Mouse (Mus musculus): ENCODE measurements at regions not wholly inside any gene's neighbourhood (a gene's known extent, or its start where the extent isn't known, plus 50 kb on each side); places are given as distances from the start of the nearest gene placed in this dataset.
"Not testable (repeated sequence)": the region's sequence is repeated elsewhere in the genome, so short reads cannot be mapped to it uniquely, and the experiment has no call there.

DNA sequence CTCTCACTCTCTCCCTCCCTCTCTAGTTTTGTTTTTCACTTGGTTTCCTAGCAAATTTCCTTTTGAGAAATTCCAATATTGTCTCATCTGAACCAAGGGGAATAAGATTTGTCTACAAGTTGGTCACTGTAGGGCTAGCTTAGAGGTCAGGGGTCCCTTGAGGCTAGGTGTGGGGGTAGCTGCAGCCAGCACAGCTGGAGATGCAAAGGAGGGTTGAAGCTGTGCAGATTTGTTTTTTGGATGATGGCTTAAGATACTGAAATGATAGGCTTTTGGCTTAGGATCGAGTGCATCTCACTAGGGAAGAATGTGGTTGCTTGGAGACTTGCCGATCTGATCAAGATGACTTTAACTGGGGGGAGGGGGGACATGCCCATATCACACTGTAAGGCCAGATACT, 88.3 kb upstream of the Tmem28 start:
- no peak overlapping the region for H3K4me3 ChIP-seq
- H3K9me3 ChIP-seq (replicated peaks) = no peaks in the 10 kb centered on the region
- ATAC-seq (ENCODE audit: insufficient number of reproducible peaks, low FRiP score) = no peak
- no peak overlapping the region for H3K27ac ChIP-seq (ENCODE audit: poor library complexity, severe bottlenecking)
- no peak overlapping the region for H3K4me2 ChIP-seq
- WGBS = 45% methylated on average over 2 of the region's 2 CpGs
- peaks cover 7% of the 10 kb centered on the region; the same call in 1 of the 2 replicates for H3K27me3 ChIP-seq (replicated peaks)
- H3K9ac ChIP-seq = no peak overlapping the region
- no peaks in the 10 kb centered on the region for H3K4me1 ChIP-seq (replicated peaks)
- H3K36me3 ChIP-seq = no peaks in the 10 kb centered on the region

DNA sequence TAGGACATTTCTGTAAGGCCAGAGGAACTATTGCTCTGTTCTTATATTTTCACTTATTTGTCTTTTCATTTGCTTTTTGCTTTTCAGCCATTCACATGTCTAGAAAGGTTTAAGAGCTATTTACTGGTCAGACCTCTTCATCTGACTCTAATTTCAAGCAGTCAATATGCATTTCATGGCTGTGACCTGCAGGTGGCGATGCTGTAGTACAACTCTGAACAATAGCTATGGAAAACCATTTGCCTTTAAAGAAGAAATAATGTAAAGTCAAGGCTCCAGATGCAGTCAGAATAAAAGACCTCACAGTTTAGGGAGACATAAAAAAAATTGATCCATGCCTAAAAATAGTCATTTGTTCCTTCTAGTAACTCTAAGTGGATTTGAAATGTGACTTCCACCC, 95.7 kb upstream of the Tmem28 start:
- no peak overlapping the region for H3K4me2 ChIP-seq
- WGBS = 2% methylated on average over 1 of the region's 1 CpGs
- H3K4me1 ChIP-seq (replicated peaks) = no peaks in the 10 kb centered on the region
- no peak overlapping the region for H3K4me3 ChIP-seq
- H3K27me3 ChIP-seq (replicated peaks) = no peaks in the 10 kb centered on the region
- no peak for ATAC-seq (ENCODE audit: insufficient number of reproducible peaks, low FRiP score)
- H3K9me3 ChIP-seq (replicated peaks) = no peaks in the 10 kb centered on the region
- no peaks in the 10 kb centered on the region for H3K36me3 ChIP-seq
- no peak overlapping the region for H3K27ac ChIP-seq (ENCODE audit: poor library complexity, severe bottlenecking)
- H3K9ac ChIP-seq = no peak overlapping the region

DNA sequence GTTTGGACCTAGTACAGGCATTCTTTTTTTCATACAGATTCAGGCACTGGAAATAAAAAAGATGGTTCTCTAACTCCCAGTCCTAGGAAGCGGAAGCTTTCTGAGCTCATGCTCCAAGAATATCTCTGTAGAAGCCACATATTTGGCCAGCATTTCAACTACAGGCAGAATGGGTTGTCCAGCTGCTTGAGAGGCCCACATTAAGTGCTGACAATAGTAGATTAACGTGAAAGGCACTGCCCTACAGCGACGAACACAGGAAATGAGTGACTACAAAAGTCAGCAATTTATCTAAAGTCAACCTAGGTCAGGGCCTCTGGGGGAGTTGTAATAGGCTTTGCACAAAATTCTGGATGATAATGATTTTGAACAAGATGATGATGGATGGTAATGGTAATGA, 125.5 kb upstream of the Tmem28 start:
- Histone ChIP-seq H3K36me3 (no peaks in the 10 kb centered on the region), H3K4me1 (replicated peaks) (no peaks in the 10 kb centered on the region), H3K9me3 (replicated peaks) (no peaks in the 10 kb centered on the region), H3K4me2 (no peak overlapping the region), H3K9ac (no peak overlapping the region), H3K27ac (ENCODE audit: poor library complexity, severe bottlenecking) (no peak overlapping the region), H3K27me3 (replicated peaks) (peaks cover 3% of the 10 kb centered on the region; the same call in 1 of the 2 replicates), H3K4me3 (no peak overlapping the region)
- 45% methylated on average over 4 of the region's 4 CpGs for WGBS
- no peak for ATAC-seq (ENCODE audit: insufficient number of reproducible peaks, low FRiP score)

DNA sequence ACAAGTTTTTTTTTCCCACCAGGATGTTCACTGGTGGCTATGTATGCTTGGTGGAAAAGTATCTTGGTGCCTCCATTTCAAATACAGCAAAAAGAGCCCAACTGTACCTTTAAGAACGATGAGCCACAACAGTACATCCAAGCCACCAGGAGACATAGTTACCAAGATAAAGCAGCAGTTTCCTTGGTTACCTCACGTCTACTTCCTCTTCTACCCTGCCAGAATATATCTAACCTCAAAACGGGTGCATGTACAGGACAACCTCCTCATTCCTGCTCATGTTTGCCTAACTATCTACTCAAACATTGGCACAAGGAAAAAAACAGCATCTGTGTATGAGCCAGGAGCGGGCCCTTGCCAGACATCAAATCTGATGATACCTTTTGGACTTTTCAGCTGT, 129.8 kb upstream of the Tmem28 start:
- Histone ChIP-seq H3K4me2 (no peak overlapping the region), H3K9me3 (replicated peaks) (no peaks in the 10 kb centered on the region), H3K27me3 (replicated peaks) (peaks cover 9% of the 10 kb centered on the region; the same call in 1 of the 2 replicates), H3K27ac (ENCODE audit: poor library complexity, severe bottlenecking) (no peak overlapping the region), H3K4me3 (no peak overlapping the region), H3K4me1 (replicated peaks) (no peaks in the 10 kb centered on the region), H3K36me3 (no peaks in the 10 kb centered on the region), H3K9ac (no peak overlapping the region)
- ATAC-seq (ENCODE audit: insufficient number of reproducible peaks, low FRiP score) = no peak
- WGBS = 39% methylated on average over 4 of the region's 4 CpGs

DNA sequence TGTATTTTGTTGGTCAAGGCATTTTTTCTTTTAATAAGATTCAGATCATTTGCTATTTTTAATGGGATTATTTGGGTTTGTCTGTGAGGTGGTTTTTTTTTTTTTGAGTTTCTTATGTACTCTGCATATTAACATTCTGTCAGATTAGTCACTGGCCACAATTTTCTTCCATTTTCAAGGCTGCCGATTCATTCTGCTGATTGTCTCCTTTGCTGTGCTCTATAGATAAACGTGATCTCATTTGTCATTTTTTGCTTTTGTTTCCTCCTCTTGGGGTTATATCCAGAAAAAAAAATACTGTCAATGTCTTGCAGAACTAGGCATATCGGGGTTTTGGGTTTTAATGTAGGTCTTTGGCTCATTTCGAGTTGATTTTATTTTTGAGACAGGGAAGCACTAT, 131.1 kb upstream of the Tmem28 start:
- Histone ChIP-seq H3K9me3 (replicated peaks) (no peaks in the 10 kb centered on the region), H3K4me3 (no peak overlapping the region), H3K4me2 (no peak overlapping the region), H3K9ac (no peak overlapping the region), H3K4me1 (replicated peaks) (no peaks in the 10 kb centered on the region), H3K27me3 (replicated peaks) (peaks cover 9% of the 10 kb centered on the region; the same call in 1 of the 2 replicates), H3K36me3 (no peaks in the 10 kb centered on the region), H3K27ac (ENCODE audit: poor library complexity, severe bottlenecking) (no peak overlapping the region)
- WGBS = 73% methylated on average over 4 of the region's 4 CpGs
- no peak for ATAC-seq (ENCODE audit: insufficient number of reproducible peaks, low FRiP score)

DNA sequence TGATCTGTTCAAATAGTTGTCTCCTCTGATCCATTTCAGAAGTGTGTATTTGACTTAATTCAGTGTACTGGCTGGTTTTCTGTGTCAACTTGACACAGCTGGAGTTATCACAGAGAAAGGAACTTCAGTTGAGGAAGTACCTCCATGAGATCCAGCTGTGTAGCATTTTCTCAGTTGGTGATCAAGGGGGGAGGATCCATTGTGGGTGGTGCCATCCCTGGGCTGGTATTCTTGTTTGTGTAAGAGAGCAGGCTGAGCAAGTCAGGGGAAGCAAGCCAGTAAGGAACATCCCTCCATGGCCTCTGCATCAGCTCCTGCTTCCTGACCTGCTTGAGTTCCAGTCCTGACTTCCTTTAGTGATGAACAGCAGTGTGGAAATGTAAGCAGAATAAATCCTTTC, 138.3 kb upstream of the Tmem28 start:
- H3K9ac ChIP-seq; H3K27ac ChIP-seq (ENCODE audit: poor library complexity, severe bottlenecking); H3K4me1 ChIP-seq (replicated peaks); H3K4me2 ChIP-seq; ATAC-seq (ENCODE audit: insufficient number of reproducible peaks, low FRiP score); H3K36me3 ChIP-seq; H3K4me3 ChIP-seq; H3K27me3 ChIP-seq (replicated peaks); H3K9me3 ChIP-seq (replicated peaks): not testable (repeated sequence)

DNA sequence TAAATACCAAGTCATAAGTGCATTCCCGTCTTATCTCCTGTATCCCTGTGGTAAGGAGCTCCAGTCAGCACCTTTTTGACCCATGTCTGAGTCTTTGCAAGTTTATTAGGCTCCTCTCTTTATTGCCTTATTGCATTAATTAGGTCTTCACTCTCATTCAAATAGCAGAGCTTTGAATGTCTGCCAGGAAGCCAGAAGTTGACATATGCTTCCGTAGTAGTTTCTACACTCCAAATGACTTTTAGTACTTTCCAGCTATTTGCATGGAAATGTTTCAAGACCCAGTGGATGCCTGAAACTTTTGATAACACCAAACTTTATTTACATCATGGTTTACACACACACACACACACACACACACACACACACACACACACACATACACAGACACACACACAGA, 153.2 kb upstream of the Tmem28 start:
- Histone ChIP-seq H3K27me3 (replicated peaks) (peaks cover 23% of the 10 kb centered on the region; the same call in 1 of the 2 replicates), H3K4me3 (no peak overlapping the region), H3K9ac (no peak overlapping the region), H3K27ac (ENCODE audit: poor library complexity, severe bottlenecking) (no peak overlapping the region), H3K36me3 (no peaks in the 10 kb centered on the region), H3K9me3 (replicated peaks) (no peaks in the 10 kb centered on the region), H3K4me2 (no peak overlapping the region), H3K4me1 (replicated peaks) (no peaks in the 10 kb centered on the region)
- ATAC-seq (ENCODE audit: insufficient number of reproducible peaks, low FRiP score) = no peak
- WGBS = 57% methylated on average over 2 of the region's 2 CpGs

DNA sequence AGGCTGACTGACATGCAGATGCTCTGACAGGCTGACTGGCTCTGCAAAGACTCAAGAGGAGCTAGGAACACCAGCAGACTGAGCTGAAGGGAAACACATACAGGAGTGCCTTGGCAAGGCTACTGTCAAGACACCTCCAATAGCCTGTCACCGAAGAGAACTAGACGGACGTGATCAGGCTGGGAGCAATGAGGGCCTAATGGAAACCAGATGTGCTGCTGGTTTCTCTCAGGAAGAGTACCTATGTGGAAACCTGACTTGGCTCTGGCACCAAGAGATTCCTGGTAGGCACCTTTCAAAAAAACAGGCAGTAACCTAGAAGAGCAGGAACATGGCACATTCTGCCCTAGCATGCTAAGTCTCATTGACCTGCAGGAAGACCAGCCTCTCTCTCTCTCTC, 158.3 kb upstream of the Tmem28 start:
- H3K9me3 ChIP-seq (replicated peaks) = no peaks in the 10 kb centered on the region
- WGBS = 40% methylated on average over 3 of the region's 3 CpGs
- no peak for ATAC-seq (ENCODE audit: insufficient number of reproducible peaks, low FRiP score)
- no peak overlapping the region for H3K4me3 ChIP-seq
- no peak overlapping the region for H3K4me2 ChIP-seq
- no peak overlapping the region for H3K9ac ChIP-seq
- H3K27ac ChIP-seq (ENCODE audit: poor library complexity, severe bottlenecking) = no peak overlapping the region
- peaks cover 56% of the 10 kb centered on the region for H3K27me3 ChIP-seq (replicated peaks)
- no peaks in the 10 kb centered on the region for H3K36me3 ChIP-seq
- H3K4me1 ChIP-seq (replicated peaks) = 0 out of 2 replicates have a peak, but pooled peaks cover 2% of the 10 kb centered on the region

DNA sequence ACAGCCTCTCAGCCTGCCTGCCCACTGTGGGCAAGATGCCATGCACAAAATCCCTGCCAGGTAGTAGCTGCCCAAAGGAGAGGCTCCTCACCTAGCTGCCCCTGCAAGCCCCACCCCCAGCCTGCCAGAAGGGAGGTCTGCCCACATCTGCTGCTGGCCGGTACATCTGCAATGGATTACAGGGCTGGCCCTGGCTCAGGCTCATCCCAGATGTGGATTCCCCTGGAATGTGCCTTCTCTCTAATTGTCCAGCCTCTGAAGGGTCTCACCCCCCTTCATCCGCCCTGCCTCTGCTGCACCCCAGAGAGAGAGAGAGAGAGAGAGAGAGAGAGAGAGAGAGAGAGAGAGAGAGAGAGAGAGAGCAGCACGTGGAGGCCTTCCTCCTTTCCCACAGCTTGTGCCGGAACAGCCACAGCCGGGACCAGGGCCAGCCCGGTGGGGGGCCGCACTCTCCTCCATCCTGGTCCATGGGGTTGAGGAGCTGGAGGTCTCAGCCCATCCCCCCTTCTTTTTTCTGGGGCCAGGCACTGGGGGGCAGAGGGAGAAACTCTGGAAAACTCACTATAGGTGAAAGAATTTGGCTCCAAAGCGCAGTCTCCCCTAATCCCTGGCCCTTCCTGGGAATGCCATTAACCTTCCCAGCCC, 161.2 kb upstream of the Tmem28 start:
- Histone ChIP-seq H3K4me2 (no peak overlapping the region), H3K4me1 (replicated peaks) (0 out of 2 replicates have a peak, but pooled peaks cover 2% of the 10 kb centered on the region), H3K36me3 (no peaks in the 10 kb centered on the region), H3K27me3 (replicated peaks) (peaks cover 58% of the 10 kb centered on the region), H3K27ac (ENCODE audit: poor library complexity, severe bottlenecking) (no peak overlapping the region), H3K9ac (no peak overlapping the region), H3K9me3 (replicated peaks) (no peaks in the 10 kb centered on the region), H3K4me3 (no peak overlapping the region)
- WGBS = 44% methylated on average over 3 of the region's 8 CpGs
- no peak for ATAC-seq (ENCODE audit: insufficient number of reproducible peaks, low FRiP score)

DNA sequence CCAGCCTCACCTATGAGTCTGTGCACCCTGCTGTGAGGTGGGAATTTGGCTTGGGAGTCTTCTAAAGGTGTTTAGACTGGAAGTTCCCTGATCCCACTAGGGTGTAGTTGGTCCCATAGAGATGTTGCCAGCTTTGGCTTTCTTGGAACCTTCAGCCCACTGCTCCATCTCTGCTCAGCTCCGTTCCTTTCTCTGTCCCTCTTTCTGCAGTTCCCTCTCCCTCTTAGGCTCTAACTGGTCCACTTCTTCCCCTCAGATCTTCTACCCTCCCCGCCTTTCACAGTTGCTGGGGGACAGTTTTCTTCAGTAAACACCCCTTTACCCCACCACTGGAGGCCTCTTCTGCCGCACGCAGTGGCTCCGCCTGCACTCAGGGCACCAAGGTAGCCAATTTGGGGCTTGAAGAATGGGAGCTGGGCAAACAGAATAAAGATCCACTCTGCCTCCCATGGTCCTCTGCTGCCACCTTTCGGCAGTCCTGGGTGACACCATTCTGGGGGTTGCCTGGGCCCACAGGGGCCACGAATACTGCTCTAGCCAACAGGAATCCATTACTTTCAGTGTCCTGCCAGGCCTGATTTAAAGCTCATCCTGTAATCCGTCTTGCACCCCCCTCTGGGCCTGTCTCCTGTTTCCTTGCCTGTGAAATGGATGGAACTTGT, 162.9 kb upstream of the Tmem28 start:
- no peak overlapping the region for H3K27ac ChIP-seq (ENCODE audit: poor library complexity, severe bottlenecking)
- H3K4me2 ChIP-seq = no peak overlapping the region
- 0 out of 2 replicates have a peak, but pooled peaks cover 2% of the 10 kb centered on the region for H3K4me1 ChIP-seq (replicated peaks)
- H3K36me3 ChIP-seq = no peaks in the 10 kb centered on the region
- peaks cover 49% of the 10 kb centered on the region for H3K27me3 ChIP-seq (replicated peaks)
- 25% methylated on average over 8 of the region's 8 CpGs for WGBS
- H3K9ac ChIP-seq = no peak overlapping the region
- H3K4me3 ChIP-seq = no peak overlapping the region
- no peaks in the 10 kb centered on the region for H3K9me3 ChIP-seq (replicated peaks)
- ATAC-seq (ENCODE audit: insufficient number of reproducible peaks, low FRiP score) = no peak

DNA sequence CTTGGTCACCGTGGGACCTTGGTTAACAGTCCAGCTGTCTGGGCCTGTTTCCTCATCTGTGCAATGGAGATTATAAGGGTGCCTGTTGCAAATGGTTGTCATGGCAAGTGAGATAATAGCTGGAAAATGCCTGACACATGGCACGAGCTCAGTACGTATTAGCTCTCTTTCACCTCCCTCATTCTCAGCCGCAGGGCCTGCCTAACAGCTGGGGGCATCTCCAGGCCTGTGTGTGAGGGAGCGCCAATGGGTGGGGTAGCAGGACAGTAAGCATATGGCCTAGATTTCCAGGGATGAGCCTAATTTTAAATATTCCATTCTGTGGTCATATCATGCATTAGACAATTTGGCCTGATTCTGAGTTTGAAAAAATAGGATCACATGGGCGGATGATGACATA, 163.8 kb upstream of the Tmem28 start:
- no peak for ATAC-seq (ENCODE audit: insufficient number of reproducible peaks, low FRiP score)
- Histone ChIP-seq H3K4me2 (no peak overlapping the region), H3K27me3 (replicated peaks) (peaks cover 43% of the 10 kb centered on the region), H3K9ac (no peak overlapping the region), H3K9me3 (replicated peaks) (no peaks in the 10 kb centered on the region), H3K4me3 (no peak overlapping the region), H3K27ac (ENCODE audit: poor library complexity, severe bottlenecking) (no peak overlapping the region), H3K36me3 (no peaks in the 10 kb centered on the region), H3K4me1 (replicated peaks) (no peaks in the 10 kb centered on the region)
- WGBS = 60% methylated on average over 6 of the region's 6 CpGs

Data from heart, embryonic 12.5 days (tissue).